Mouse (Mus musculus) stomach, embryonic 14.5 days (tissue): ENCODE data around the gene Rab11a. TPM values are rescaled to one million over a fixed set of nuclear protein-coding genes. Genes with fewer than 3 reads are reported as not detected.
A peak's percentile ranks its signal among the peaks of the same experiment; 100 is the strongest.

ENCODE experiments used
- ATAC-seq: fragments of 200-750 bp; cut with Nextera tagmentation; 2 replicates; pipeline ENCODE4 v1.8.0; 2017; ENCODE audit warnings: low read depth, moderate TSS enrichment; ENCODE audit not compliant: insufficient number of reproducible peaks, insufficient read depth, low FRiP score
- H3K27ac ChIP-seq: fragments of 300-500 bp; sonication (generic); 2 replicates; pipeline ENCODE4 v1.5.1; 2014; ENCODE audit warnings: mild to moderate bottlenecking, low read length, moderate library complexity, mixed read lengths
- H3K27me3 ChIP-seq: fragments of 300-500 bp; sonication (generic); 2 replicates; pipeline ENCODE4 v1.6.1; 2014; ENCODE audit warnings: low read length, control low read depth, mixed read lengths; ENCODE audit not compliant: control insufficient read depth, insufficient read depth
- H3K36me3 ChIP-seq: fragments of 300-500 bp; sonication (generic); 2 replicates; pipeline ENCODE4 v1.6.1; 2014; ENCODE audit warnings: mild to moderate bottlenecking, control low read depth, low read length, moderate library complexity, mixed read lengths; ENCODE audit not compliant: control insufficient read depth, insufficient read depth
- H3K4me1 ChIP-seq: fragments of 300-500 bp; sonication (generic); 2 replicates; pipeline ENCODE4 v1.6.1; 2014; ENCODE audit warnings: low read length, control low read depth, mixed read lengths; ENCODE audit not compliant: control insufficient read depth, insufficient read depth
- H3K4me2 ChIP-seq: fragments of 300-500 bp; sonication (generic); replicated peaks from 2 replicates; pipeline ENCODE4 v1.6.1; 2014; ENCODE audit warnings: low read depth, low read length, control low read depth
- H3K4me3 ChIP-seq: fragments of 300-500 bp; sonication (generic); 2 replicates; pipeline ENCODE4 v1.5.1; 2014; ENCODE audit warnings: low read depth, low read length, control low read depth
- H3K9ac ChIP-seq: fragments of 300-500 bp; sonication (generic); replicated peaks from 2 replicates; pipeline ENCODE4 v1.6.1; 2014; ENCODE audit warnings: low read depth, mild to moderate bottlenecking, control low read depth, low read length, moderate library complexity, mixed read lengths
- H3K9me3 ChIP-seq: fragments of 300-500 bp; sonication (generic); 2 replicates; pipeline ENCODE4 v1.6.1; 2016; ENCODE audit warnings: low read depth, low read length, control low read depth; ENCODE audit not compliant: control insufficient read depth
- WGBS: fragments of 180-500 bp; shearing (Covaris S2); extraction: QIAGEN DNeasy Blood & Tissue Kit; methylation state at CpG from one replicate; pipeline ENCODE4 v1.1.7; 2014; 5-methylcytosine and 5-hydroxymethylcytosine counted together
- polyA plus RNA-seq: library from polyadenylated mRNA; unstranded; fragments of >200 nt; fragmentation: Nextera tagmentation; extraction: Ambion mirVana; gene quantifications from 2 replicates; pipeline ENCODE4 v1.2.1, GENCODE M21; 2014

Gene Rab11a
- 414 and 420 TPM in 2 replicates for polyA plus RNA-seq

GRCm38 (mm10) chr9:64737406-64738201 is at the start of gene Rab11a:
TSS of gene Rab11a (minus strand) at chr9:64737758.
- Histone ChIP-seq H3K4me3 (peak within 1 kb of the TSS; percentile 98), H3K9me3 (no peaks in the 10 kb centered on the region), H3K4me1 (peaks cover 8% of the 10 kb centered on the region; the same call in 1 of the 2 replicates), H3K27ac (peak within 1 kb of the TSS; percentile 95), H3K27me3 (no peaks in the 10 kb centered on the region), H3K9ac (peak within 1 kb of the TSS; percentile 87), H3K36me3 (no peaks in the 10 kb centered on the region), H3K4me2 (peak within 1 kb of the TSS; percentile 85)
- peak; percentile 96 for ATAC-seq
- WGBS: under 1% methylated on average over 60 of the region's 61 CpGs

GRCm38 (mm10) chr9:64786216-64786905 is 48.8 kb upstream of the Rab11a start:
- Histone ChIP-seq H3K27me3 (no peaks in the 10 kb centered on the region), H3K27ac (no peak overlapping the region), H3K9me3 (no peaks in the 10 kb centered on the region), H3K4me1 (no peaks in the 10 kb centered on the region), H3K4me3 (no peak overlapping the region), H3K4me2 (no peak overlapping the region), H3K36me3 (no peaks in the 10 kb centered on the region), H3K9ac (no peak overlapping the region)
- WGBS: 86% methylated on average over 9 of the region's 9 CpGs
- ATAC-seq: no peak

GRCm38 (mm10) chr9:64784841-64785240 is 47.3 kb upstream of the Rab11a start:
- Histone ChIP-seq H3K4me3 (no peak overlapping the region), H3K4me1 (no peaks in the 10 kb centered on the region), H3K4me2 (no peak overlapping the region), H3K9me3 (no peaks in the 10 kb centered on the region), H3K9ac (no peak overlapping the region), H3K27ac (no peak overlapping the region), H3K36me3 (no peaks in the 10 kb centered on the region), H3K27me3 (no peaks in the 10 kb centered on the region)
- 34% methylated on average over 4 of the region's 4 CpGs for WGBS
- no peak for ATAC-seq

- H3K9ac ChIP-seq: no peak overlapping the region
- no peaks in the 10 kb centered on the region for H3K36me3 ChIP-seq
- H3K9me3 ChIP-seq: no peaks in the 10 kb centered on the region
- no peaks in the 10 kb centered on the region for H3K4me1 ChIP-seq
- no peak overlapping the region for H3K27ac ChIP-seq
- H3K27me3 ChIP-seq: no peaks in the 10 kb centered on the region
- 82% methylated on average over 7 of the region's 7 CpGs for WGBS
- H3K4me3 ChIP-seq: no peak overlapping the region
- no peak overlapping the region for H3K4me2 ChIP-seq
- ATAC-seq: no peak
Measured at GRCm38 (mm10) chr9:64783511-64783910, 46.0 kb upstream of the Rab11a start.

- no peak overlapping the region for H3K4me3 ChIP-seq
- H3K27me3 ChIP-seq: no peaks in the 10 kb centered on the region
- H3K9ac ChIP-seq: no peak overlapping the region
- no peak overlapping the region for H3K4me2 ChIP-seq
- H3K36me3 ChIP-seq: no peaks in the 10 kb centered on the region
- no peak for ATAC-seq
- no peak overlapping the region for H3K27ac ChIP-seq
- WGBS: 41% methylated on average over 7 of the region's 7 CpGs
- no peaks in the 10 kb centered on the region for H3K9me3 ChIP-seq
- no peaks in the 10 kb centered on the region for H3K4me1 ChIP-seq
Measured at GRCm38 (mm10) chr9:64779628-64780027, 42.1 kb upstream of the Rab11a start.

- H3K27me3 ChIP-seq: no peaks in the 10 kb centered on the region
- H3K9ac ChIP-seq: no peak overlapping the region
- no peak for ATAC-seq
- no peak overlapping the region for H3K4me3 ChIP-seq
- no peak overlapping the region for H3K27ac ChIP-seq
- no peak overlapping the region for H3K4me2 ChIP-seq
- no peaks in the 10 kb centered on the region for H3K4me1 ChIP-seq
- H3K36me3 ChIP-seq: no peaks in the 10 kb centered on the region
- WGBS: 84% methylated on average over 1 of the region's 1 CpGs
- H3K9me3 ChIP-seq: no peaks in the 10 kb centered on the region
Measured at GRCm38 (mm10) chr9:64778151-64778550, 40.6 kb upstream of the Rab11a start.

- ATAC-seq: no peak
- Histone ChIP-seq H3K4me1 (no peaks in the 10 kb centered on the region), H3K4me3 (no peak overlapping the region), H3K9me3 (no peaks in the 10 kb centered on the region), H3K4me2 (no peak overlapping the region), H3K27ac (no peak overlapping the region), H3K36me3 (no peaks in the 10 kb centered on the region), H3K9ac (no peak overlapping the region), H3K27me3 (no peaks in the 10 kb centered on the region)
- WGBS: 80% methylated on average over 4 of the region's 4 CpGs
Measured at GRCm38 (mm10) chr9:64777441-64777987, 40.0 kb upstream of the Rab11a start.

- H3K4me1 ChIP-seq: no peaks in the 10 kb centered on the region
- no peaks in the 10 kb centered on the region for H3K9me3 ChIP-seq
- H3K27ac ChIP-seq: no peak overlapping the region
- WGBS: 76% methylated on average over 4 of the region's 4 CpGs
- H3K36me3 ChIP-seq: no peaks in the 10 kb centered on the region
- ATAC-seq: no peak
- H3K4me2 ChIP-seq: no peak overlapping the region
- H3K9ac ChIP-seq: no peak overlapping the region
- H3K4me3 ChIP-seq: no peak overlapping the region
- H3K27me3 ChIP-seq: no peaks in the 10 kb centered on the region
Measured at GRCm38 (mm10) chr9:64775491-64775890, 37.9 kb upstream of the Rab11a start.
